Mouse (Mus musculus): ENCODE results near the gene Lpar3.

Gene Lpar3

DNA sequence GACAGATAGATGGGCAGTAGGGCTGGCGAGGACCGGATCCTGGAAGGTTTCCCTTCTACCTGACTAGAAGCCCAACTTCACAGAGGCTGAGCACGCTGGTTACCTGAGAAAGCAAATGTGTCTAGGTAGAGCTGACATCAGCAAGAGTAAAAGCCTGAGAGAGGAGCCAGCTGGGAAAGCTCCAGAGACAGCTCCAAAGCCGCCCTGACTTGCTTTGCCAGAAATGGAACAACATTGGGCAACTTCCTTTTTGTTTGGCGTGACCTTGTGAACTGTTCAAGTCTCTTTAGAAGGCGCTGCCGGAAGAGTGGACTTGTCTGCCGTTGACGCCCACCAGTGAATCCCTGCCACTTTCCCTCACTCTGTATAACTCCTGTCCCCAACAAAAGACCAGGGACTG lies 39.4 kb downstream of the Lpar3 start:
- DNase-seq (ENCODE audit: low read depth, low spot score) = no peak

DNA sequence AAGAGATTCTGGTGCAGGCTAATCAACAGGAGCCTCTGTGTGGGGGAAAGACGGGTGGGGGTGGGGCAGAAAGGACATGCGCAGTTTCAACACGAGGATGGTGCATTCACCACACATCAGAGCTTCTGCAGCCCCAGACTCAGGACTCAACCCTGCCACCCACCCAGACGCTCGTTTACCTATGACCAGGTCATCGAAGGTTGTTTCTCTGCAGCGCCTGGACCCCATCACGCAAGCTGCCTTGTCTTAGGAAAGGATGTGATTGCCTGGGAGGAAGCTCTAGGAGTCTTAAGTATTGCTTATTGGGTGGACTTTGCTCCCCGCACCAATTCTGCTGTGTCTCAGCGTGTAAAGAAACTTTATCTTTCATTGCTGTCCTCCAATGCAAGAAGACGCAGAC lies 40.1 kb downstream of the Lpar3 start:
- DNase-seq (ENCODE audit: low read depth, low spot score) = no peak

DNA sequence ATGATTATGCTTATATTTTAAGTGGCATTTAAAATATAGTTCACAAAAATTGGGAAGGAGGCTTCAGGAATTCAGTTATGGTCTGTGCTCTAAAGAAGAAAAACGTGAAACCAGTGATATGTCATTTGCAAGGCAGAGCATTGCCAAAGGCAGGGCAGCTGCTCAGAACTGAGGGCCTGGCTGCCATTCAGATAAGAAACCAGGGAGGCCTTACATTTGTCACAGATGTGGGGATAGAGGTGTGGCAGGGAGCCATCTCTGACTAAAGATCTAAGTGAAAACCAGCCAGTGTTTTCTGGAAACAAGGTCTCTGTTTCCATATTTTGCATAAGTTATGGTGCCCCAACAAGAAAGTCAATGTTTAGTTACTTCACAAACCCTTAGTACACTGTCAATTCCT lies 41.8 kb downstream of the Lpar3 start:
- DNase-seq (ENCODE audit: low read depth, low spot score) = no peak

DNA sequence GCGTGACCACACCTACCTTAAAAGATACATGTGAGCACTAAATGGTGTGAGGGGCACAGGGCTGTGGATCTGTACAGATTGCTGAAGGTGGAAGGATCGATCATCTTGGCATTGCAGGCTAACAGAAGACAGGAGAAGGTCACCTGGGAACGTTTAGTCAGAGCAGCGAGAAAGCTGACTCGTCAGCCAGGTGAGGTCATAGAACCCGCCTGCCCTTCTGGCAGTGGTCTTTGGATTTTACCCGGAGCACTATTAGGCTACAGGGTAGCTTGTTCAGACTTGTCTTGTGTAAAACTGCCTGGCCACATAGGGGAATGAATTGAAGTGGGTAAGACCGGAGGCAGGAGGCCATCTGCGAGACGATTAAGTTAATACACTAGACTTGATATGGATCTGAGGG lies 43.4 kb downstream of the Lpar3 start:
- no peak for DNase-seq (ENCODE audit: low read depth, low spot score)

DNA sequence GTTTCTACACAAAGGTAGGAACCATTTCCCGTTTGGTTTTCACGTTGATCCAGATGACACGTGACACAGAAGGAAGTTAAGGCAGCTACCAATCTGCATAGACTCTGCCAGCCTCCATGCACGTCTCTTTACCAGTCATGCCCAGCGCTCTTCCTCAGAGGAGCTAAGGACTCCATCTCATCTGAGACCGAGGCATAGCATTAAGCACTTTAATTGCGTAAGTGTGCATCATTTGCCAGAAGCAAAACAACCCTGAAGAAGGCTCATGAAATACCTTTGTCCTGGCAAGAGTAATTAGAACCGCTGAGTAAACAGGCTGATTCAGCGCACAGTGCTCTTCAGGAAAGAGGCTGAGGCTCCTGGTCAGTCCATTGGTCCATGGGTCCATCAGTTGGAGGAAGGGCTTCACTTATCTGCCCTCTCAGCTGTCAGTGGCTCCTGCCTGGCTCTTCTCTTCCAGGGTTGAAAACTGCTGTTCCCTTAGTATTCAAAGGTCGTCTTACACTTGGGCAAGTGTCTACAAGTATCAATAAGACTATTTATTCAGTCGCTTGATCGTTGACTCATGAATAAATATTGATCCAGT lies 44.9 kb downstream of the Lpar3 start:
- no peak for DNase-seq (ENCODE audit: low read depth, low spot score)

DNA sequence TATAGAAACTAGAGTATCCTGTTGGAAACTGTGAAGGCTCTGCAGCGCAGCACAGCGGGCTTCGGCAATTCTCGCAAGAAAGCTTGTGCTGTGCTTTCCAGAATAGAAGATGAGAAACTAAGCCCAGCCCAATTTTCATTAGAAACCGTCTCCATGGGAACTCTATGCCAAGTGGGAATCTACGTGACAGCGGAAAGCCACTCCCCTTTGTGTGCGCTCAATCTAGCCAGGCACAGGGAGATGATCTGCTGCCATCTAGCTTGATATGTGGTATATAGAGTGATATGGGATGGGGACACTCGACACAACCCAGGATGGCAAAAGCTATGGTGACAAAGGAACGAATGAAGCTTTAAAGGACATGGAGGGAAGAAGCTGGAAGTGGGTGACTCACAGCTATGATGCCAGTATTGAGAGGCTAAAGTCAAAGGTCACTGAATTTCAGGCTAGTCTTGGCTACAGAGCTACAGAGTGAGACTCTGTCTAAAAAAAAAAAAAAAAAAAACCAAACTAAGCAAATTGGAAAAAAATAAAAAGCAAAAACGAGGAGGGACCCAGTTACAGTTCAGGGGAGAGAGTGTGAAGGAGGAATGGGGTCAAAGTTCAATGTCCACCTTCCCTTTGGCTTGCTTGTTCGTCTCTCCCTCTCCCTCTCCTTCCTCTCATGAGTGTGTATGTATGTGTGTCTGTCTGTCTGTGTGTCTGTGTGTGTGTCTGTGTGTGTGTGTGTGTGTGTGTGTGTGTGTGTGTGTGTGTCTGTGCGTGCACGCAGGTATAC lies 47.5 kb downstream of the Lpar3 start:
- DNase-seq (ENCODE audit: low read depth, low spot score) = no peak

DNA sequence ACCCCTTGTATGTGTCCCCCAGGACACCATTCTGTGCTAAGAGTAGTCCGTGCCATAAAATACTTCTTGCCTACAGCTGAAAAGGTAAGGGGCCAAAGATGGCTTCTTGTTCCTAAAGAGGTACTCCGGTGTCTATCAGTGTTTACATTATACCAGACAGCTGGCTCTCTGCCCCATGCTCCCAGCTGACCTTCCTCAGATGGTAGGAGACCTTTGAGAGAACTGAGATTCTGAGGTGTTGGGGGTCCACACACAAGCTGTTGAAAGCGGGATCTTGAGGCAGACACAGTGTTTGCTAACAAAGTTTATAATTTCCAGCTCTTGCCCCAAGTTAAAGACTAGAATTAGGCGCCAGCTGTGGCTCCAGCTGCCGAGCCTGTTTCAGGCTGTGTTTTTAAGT lies 53.7 kb downstream of the Lpar3 start:
- DNase-seq (ENCODE audit: low read depth, low spot score) = no peak

DNA sequence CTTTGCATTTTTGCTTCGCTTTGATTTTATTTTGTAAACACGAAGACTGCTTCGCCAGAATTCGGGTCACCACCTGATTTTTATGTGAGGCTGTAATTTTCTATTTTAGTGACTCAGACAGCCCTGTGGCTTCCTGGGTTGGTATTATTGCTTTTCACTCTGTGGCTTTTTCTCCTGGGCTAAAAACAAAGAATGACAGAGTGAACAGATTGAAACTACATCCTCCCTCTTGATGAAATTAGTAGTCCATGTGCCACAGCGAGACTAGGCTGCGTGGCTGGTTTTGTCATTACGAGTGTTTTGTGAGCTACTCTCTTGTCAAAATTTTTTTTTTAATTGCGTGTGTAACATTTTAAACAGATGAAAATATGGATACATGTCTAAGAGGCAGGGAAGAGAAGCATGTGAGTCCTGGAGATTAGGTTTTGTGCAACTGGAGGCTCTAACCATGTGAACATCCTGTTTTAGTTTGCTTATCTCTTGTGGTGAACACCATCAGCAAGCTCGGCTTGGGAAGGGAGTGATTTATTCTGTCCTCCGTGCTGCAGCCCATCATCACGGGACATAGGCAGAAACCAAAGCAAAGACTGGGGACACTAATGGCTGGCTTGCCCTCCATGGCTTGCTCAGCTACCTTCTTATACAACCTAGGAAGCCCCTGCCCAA lies 54.7 kb downstream of the Lpar3 start:
- DNase-seq (ENCODE audit: low read depth, low spot score) = no peak

DNA sequence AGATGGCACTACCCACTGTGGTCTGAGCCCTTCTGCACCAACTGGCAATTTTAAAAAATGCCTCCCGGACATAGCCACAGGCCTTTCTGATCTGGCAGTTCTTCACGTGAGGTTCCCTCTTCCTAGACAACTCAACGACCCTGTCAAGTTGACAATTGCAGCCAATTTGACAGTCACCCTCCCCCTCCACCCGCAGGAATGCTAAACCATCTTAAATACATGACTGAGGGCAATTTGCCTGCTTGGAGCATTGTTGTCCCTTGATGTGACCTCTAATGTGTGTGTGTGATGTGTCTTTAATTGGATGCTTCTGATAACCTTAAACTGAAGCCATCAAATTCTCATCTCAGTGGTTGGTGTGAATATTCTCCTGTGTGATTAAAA lies 55.3 kb downstream of the Lpar3 start:
- DNase-seq (ENCODE audit: low read depth, low spot score) = no peak

DNA sequence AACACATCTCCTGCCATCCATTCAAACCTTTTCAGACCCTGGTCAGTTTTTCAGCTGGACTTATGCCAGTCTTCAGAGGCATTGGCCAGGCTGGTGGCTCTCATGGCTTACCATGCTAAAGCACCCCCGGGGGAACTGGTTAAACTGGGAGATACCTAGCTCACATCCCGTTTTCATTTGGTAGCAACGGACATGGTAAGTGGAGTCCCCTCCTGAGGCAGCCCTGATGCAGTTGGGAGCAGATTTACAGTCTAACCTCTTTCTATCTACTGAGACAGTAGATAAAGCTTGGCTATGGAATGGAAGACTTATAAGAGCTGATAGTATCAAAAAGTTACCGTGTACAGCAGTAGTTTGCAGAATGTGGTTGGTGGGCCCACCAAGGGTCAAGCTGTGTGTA lies 56.2 kb downstream of the Lpar3 start:
- DNase-seq (ENCODE audit: low read depth, low spot score) = no peak

DNA sequence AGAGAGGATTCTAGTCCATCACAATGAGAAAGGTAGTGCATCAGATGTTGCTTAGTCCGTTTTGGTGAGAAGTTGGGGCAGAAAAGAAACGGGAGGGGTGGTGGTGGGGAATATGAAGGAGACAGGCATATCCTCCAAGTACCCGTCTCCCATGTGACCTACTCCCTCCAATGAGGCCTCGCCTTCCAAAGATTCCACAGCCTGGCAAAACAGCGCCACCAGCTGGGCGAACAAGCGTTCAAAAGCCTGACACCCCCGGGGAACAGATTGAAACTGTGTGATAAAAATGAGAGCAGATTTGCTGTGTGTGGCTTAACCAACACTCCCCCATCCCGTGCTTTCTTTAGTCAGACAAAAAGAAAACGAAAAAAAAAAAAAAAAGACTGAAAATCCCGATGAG lies 56.7 kb downstream of the Lpar3 start:
- no peak for DNase-seq (ENCODE audit: low read depth, low spot score)

DNA sequence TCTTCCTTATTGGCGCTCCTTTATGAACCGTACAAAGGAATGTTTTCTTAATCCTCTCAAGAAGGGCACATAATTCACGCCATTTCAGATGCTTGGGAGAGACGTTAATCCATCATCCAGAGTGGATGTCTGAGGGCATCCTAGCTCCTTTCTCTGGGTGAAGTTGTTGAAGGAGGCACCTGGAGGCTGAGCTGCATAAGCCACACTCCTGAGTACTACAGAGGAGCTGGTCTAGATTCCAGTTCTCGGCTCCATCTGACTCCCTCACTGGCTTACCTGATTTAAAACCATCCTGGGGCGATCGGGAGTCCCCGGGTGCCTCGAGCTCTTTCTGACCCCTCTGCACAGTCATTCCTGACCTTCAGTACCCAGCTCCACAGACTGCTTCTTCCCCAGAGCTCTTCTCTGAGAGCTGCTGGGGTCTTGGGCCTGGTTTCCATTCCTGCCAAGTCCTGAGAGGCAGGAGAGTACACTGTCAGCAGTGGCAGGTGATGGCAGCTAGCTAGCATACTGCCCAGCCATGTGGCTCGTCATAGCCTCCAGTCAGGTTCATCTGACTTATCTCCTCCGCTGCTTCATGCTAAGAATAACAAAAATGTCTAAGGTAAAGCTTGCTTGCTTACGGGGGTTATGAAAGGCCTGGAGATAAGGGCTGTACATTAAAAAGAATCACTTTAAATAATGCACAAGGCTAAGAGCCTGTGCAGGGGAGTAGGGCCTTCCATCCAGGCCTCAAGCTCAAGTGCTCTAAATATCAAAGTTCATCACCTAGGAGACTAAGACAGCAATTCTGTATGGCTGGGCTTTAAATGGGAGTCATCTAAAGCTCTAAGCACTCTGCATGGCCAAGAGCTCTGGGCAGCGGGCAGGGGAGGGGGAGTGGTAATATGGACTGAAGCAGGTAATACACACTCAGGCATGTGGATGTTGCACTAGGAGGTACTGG lies 57.7 kb downstream of the Lpar3 start:
- DNase-seq (ENCODE audit: low read depth, low spot score) = peak; percentile 43

DNA sequence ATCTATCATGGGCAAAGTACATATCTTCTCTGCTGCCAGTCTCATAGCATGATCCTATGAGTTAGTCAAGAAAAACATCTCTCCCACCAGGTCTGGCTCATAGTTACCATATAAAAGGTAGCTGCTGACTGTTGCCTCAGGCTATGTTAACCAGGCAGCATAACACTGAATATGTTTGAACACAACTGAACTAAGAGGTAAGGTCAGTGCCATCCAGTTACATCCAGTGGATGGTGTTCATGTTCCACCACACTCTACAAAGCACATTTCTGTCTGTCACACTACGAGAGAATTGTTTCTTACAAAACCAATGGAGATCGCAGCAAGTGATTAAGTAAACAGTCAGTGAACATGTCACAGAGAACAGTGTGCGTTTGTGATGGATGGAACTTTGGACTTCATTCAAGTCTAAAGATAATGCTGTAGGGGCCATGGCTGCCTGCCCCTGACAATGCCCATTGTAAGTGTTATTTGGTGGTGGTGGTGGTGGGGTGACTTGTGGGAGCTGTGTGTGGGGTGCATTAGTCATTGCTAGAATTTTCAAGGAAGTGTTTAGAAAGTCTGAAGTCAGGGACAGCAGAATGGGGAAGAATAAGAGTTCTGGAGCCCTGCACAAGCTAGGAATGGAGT lies 63.1 kb downstream of the Lpar3 start:
- DNase-seq (ENCODE audit: low read depth, low spot score) = no peak

DNA sequence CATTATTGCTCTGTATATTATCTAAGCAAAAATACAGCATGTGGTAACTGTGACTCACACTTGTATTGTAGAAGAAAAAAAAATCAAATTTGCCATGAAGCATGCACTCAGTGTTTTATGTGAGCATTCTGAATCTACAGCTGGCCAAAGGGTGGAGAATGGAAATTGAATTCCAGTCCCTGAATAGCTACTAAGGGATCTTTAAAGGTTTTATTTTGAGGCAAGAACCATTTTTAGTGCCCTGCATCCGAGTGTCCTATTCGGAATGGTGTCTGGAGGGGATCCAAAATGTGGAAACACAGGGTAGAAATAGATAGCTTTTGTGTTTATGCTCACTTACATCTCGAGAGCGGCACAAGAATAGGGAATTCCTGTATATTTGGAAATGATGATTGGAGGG lies 65.4 kb downstream of the Lpar3 start:
- DNase-seq (ENCODE audit: low read depth, low spot score) = no peak

DNA sequence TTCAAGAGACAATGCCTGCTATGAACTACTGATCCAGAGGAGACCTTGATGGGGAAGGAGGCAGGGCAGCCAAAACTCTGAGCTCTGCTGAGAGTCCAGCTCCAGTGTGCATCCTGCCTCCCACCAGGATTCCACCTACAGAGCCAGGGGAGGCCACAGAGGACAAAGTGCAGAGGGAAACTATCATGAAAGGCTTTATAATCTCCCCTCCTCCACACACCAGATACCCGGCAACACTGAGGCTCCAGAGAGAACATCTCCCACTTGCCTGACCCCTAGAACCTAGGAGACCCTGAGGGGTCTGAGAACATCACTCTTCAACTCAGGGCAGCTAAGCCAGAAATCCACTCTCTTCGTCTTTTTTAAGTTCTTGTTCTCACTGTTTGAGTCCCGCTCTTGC lies 71.2 kb downstream of the Lpar3 start:
- DNase-seq (ENCODE audit: low read depth, low spot score) = no peak

DNA sequence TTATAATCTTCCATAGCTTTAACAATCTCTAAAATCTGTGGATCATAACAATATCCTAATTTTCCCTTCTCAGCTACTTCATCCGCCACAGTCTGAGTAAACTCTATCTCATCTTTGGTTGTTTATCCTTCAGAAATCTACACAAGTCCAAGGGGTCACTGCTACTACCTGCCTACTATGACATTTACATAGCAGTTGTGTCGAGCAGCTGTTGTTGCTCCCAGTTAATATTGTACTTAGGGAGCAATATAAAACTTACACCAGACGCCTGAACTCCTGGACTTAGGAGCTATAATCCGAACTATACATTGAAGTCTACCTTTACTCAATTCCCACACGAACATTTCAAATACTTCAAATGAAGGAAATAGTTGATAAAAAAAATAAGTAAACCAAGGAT lies 71.8 kb downstream of the Lpar3 start:
- no peak for DNase-seq (ENCODE audit: low read depth, low spot score)

DNA sequence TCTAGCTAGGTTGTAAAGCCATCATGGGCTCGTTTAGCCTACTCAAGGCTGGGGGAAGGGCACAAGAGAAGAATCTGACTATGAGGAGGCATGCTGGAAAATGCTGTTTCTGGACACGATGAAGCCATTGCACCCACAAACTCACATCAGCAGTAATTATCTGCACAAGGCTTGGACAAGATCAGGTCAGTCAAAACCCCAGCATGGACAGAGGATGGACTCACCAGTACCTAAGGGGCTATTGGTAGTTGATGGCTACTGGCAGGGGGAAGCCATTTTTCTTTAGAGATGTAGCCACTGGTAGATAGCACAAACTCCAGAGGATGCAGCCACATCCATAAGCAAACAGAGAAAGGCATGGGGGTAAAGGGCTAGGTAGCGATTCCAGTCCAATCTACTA lies 81.7 kb downstream of the Lpar3 start:
- DNase-seq (ENCODE audit: low read depth, low spot score) = no peak

DNA sequence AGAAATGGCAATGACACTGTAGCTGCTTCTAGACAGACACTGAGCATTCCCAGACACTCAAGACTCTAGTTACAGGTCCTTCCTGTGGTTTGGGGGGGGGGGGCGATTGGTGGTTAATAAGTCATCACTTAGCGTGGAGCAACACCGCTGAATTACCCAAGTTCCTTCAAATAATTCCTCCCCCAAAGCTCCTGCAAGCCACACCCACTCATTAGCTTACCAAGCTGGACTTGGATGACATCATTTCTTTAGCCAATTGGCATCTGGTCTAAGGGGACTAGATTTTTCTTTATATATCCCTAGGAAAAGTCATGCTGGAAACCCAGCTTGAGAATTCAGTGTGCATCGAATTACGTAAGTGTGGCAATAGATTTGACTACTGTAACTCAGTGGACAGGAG lies 82.4 kb downstream of the Lpar3 start:
- DNase-seq (ENCODE audit: low read depth, low spot score) = no peak

DNA sequence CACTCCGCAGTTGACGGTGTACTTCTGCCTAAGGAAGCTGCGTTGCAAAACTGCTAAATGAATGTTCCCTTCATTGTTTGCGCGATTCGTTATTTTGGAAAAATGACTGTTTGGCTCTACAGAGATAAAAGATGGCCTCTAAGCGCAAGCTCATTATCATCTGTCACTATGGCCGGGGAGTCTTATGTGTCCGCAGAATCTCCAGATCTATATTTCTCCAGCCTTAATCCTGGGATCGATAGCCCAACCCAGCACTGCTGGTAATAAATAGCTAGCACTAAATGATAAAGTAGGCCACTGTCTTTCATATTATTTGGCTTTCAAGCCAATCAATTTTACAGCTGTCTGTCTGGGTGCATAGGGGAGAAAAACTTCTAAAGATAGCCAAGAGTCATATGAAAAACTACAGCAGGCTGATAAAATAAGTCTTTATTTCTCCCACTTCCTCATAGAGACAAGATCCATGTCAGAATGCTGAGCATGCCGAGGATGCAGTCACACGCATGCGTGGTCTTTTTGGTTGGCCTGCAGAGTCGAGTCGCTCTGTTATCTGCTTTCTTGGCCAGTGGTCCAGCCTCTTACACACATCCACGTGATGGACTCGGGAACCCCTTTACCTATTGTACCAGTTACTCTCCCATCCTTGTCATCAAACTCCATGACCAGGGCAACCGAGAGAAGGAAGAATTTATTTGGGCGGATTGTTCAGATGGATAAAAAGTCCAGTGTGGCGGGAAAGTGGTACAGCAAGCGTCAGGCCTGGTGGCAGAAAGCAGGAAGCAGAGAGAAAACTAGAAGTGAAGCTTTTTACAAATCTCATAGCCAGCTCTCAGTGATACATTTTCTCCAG lies 84.0 kb downstream of the Lpar3 start:
- DNase-seq (ENCODE audit: low read depth, low spot score) = no peak

DNA sequence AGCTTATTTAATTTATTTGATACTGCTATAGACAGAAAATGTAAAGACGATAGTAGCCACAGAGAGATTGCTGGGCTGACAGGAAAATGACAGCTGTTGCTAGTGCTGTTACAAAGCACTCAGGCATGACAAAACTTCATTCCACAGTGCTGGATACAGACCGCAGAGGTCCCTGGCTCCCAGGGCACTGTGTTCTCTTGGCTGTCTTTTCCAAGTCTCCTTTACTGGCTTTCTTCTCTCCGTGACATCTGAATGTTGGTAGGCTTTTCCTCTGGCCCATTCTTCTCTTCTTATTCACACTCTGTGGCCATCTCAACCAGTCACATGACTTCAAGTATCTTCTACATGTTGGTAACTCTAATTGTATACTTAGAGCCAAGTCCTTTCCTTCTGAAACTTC lies 86.6 kb downstream of the Lpar3 start:
- DNase-seq (ENCODE audit: low read depth, low spot score) = no peak

DNA sequence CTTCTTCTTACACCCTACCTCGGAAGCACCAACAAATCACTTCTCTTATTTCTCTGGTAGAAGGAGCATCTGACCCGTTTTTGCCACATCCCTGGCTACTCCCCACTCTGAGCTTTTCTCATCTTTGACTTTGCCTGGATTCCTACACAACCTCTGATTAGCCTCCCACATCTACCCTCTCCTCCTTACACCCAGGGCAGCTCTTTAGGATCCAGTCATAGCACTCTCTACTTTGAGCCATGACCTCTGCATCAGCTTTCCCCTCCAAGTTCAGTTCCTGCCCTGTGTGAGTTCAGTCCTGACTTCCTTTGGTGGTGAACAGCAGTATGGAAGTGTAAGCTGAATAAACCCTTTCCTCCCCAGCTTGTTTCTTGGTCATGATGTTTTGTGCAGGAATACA lies 87.1 kb downstream of the Lpar3 start:
- no peak for DNase-seq (ENCODE audit: low read depth, low spot score)

Data from mesoderm, embryonic 11.5 days (tissue).